Mouse (Mus musculus): ENCODE results near the gene Abcb1b. TPM values are rescaled to one million over a fixed set of nuclear protein-coding genes. Genes with fewer than 3 reads are reported as not detected.

Abcb1b gene
- total and polyA plus RNA-seq, 2 experiments from 2014 or later: 0.44 to 1.2 TPM

DNA sequence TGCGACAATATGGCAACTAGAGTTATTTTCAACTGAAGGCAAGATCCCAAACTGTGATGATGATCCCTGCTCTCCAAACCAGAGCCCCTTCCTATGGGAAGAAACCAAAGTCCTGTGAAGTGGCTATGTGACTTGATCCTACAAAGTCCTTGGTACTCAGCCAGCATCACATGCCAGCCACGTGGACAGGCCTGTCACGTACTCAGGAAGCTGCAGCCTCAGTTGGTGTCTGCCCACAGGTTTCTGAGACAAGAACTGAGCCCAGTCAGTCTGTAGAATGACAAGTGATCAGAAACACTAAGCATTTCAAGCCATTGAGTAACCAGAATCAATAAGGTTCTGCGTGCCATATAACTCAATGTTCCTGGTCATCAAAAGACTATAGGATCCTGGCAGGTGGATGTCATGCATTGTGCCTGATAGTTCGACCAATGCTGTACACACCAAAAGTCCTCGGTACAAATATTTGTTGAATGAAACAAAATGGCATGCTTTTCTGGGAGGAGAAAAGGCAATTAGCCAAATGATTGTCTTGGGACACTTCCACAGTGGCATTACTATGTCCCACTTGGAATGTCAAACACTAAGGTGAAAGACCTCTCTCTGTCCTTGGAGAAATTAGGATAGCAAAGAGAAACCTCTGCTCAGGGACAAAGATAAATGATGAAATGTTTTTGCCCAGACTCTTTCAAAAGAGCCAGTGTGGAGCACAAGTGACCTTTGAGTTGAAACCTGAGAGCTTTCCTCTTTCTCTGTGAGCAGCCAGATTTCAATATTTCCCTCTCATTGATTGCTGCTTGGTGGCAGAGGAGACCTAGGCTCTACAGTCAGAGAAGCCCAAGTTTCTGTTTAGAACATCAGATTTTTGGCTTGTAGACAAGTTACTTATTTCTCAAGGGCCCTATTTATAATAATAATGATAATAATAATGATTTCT is 75.3 kb downstream of the Abcb1b start:
- no peaks in the 10 kb centered on the region for H3K27me3 ChIP-seq (ENCODE audit: insufficient read depth, low read length)
- H3K4me3 ChIP-seq (ENCODE audit: low read depth, low read length): no peak overlapping the region
- no peaks in the 10 kb centered on the region for H3K4me1 ChIP-seq (ENCODE audit: insufficient read depth, low read length)
- no peaks in the 10 kb centered on the region for H3K9me3 ChIP-seq (ENCODE audit: low read length)
- no peak for ATAC-seq (ENCODE audit: low FRiP score)
- WGBS: 90% methylated on average over 6 of the region's 6 CpGs
- H3K9ac ChIP-seq (replicated peaks; ENCODE audit: low read length, poor library complexity, severe bottlenecking): no peak overlapping the region
- H3K4me2 ChIP-seq (ENCODE audit: low read depth, low read length, poor library complexity, severe bottlenecking): no peak overlapping the region
- DNase-seq (ENCODE audit: low spot score): no peak
- H3K36me3 ChIP-seq (ENCODE audit: insufficient read depth, low read length): no peaks in the 10 kb centered on the region
- no peak for TF ChIP-seq CTCF (IDR thresholded peaks at IDR 0.05)
- H3K27ac ChIP-seq (ENCODE audit: low read depth, low read length): no peak overlapping the region

- Histone ChIP-seq H3K27me3 (ENCODE audit: insufficient read depth, low read length) (no peaks in the 10 kb centered on the region), H3K9ac (replicated peaks; ENCODE audit: low read length, poor library complexity, severe bottlenecking) (no peak overlapping the region), H3K36me3 (ENCODE audit: insufficient read depth, low read length) (no peaks in the 10 kb centered on the region), H3K27ac (ENCODE audit: low read depth, low read length) (no peak overlapping the region), H3K4me3 (ENCODE audit: low read depth, low read length) (no peak overlapping the region), H3K4me1 (ENCODE audit: insufficient read depth, low read length) (no peaks in the 10 kb centered on the region), H3K4me2 (ENCODE audit: low read depth, low read length, poor library complexity, severe bottlenecking) (no peak overlapping the region), H3K9me3 (ENCODE audit: low read length) (no peaks in the 10 kb centered on the region)
- 86% methylated on average over 2 of the region's 2 CpGs for WGBS
- TF ChIP-seq CTCF (IDR thresholded peaks at IDR 0.05): no peak
- no peak for ATAC-seq (ENCODE audit: low FRiP score)
- no peak for DNase-seq (ENCODE audit: low spot score)
These were observed 79.1 kb downstream of the Abcb1b start for GRCm38 (mm10) chr5:8877086-8877485.

DNA sequence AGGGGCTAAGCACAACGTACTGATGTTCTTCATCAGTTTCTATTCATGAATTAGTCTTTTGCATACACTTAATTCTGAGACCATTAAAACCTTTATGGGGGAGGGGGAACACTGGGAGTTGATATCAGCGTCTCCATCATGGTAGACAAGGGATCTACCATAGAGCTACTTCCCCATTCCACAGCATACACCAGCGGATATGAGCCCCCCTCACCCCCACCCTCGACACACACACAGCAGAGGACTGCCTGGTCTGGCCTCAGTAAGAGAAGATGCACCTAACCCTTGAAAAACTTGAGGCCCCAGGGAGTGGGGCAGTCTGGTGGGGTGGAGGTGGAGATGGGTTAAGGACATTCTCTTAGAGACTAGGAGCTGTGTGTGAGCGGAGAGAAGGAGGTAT is 79.9 kb downstream of the Abcb1b start:
- Histone ChIP-seq H3K27me3 (ENCODE audit: insufficient read depth, low read length) (no peaks in the 10 kb centered on the region), H3K9ac (replicated peaks; ENCODE audit: low read length, poor library complexity, severe bottlenecking) (no peak overlapping the region), H3K27ac (ENCODE audit: low read depth, low read length) (no peak overlapping the region), H3K4me1 (ENCODE audit: insufficient read depth, low read length) (no peaks in the 10 kb centered on the region), H3K36me3 (ENCODE audit: insufficient read depth, low read length) (no peaks in the 10 kb centered on the region), H3K4me2 (ENCODE audit: low read depth, low read length, poor library complexity, severe bottlenecking) (no peak overlapping the region), H3K4me3 (ENCODE audit: low read depth, low read length) (no peak overlapping the region), H3K9me3 (ENCODE audit: low read length) (no peaks in the 10 kb centered on the region)
- no peak for ATAC-seq (ENCODE audit: low FRiP score)
- no peak for TF ChIP-seq CTCF (IDR thresholded peaks at IDR 0.05)
- 79% methylated on average over 5 of the region's 5 CpGs for WGBS
- DNase-seq (ENCODE audit: low spot score): no peak

- Histone ChIP-seq H3K4me2 (ENCODE audit: low read depth, low read length, poor library complexity, severe bottlenecking) (no peak overlapping the region), H3K4me3 (ENCODE audit: low read depth, low read length) (no peak overlapping the region), H3K9ac (replicated peaks; ENCODE audit: low read length, poor library complexity, severe bottlenecking) (no peak overlapping the region), H3K27me3 (ENCODE audit: insufficient read depth, low read length) (no peaks in the 10 kb centered on the region), H3K27ac (ENCODE audit: low read depth, low read length) (no peak overlapping the region), H3K36me3 (ENCODE audit: insufficient read depth, low read length) (no peaks in the 10 kb centered on the region), H3K9me3 (ENCODE audit: low read length) (no peaks in the 10 kb centered on the region), H3K4me1 (ENCODE audit: insufficient read depth, low read length) (no peaks in the 10 kb centered on the region)
- DNase-seq (ENCODE audit: low spot score) (no peak), ATAC-seq (ENCODE audit: low FRiP score) (no peak)
- 81% methylated on average over 2 of the region's 2 CpGs for WGBS
- TF ChIP-seq CTCF (IDR thresholded peaks at IDR 0.05): no peak
These were observed 87.9 kb downstream of the Abcb1b start for GRCm38 (mm10) chr5:8885837-8886236.

GRCm38 (mm10) chr5:8893300-8894103 is 95.6 kb downstream of the Abcb1b start, which contains the start of gene Abcb4:
Gene Abcb4 (plus strand): TSS chr5:8893717.
- under 1% methylated on average over 54 of the region's 65 CpGs for whole genome bisulfite sequencing
- TF ChIP-seq CTCF (IDR thresholded peaks at IDR 0.05): peak; percentile 54
- peak within 1 kb of the TSS; percentile 51; the same call in 1 of the 2 replicates for H3K9ac ChIP-seq (replicated peaks; ENCODE audit: low read length, poor library complexity, severe bottlenecking)
- no peaks in the 10 kb centered on the region for H3K9me3 ChIP-seq (ENCODE audit: low read length)
- H3K27ac ChIP-seq (ENCODE audit: low read depth, low read length): no peak within 1 kb of the TSS
- peak within 1 kb of the TSS; percentile 96 for H3K4me2 ChIP-seq (ENCODE audit: low read depth, low read length, poor library complexity, severe bottlenecking)
- peak within 1 kb of the TSS; percentile 52 for H3K4me3 ChIP-seq (ENCODE audit: low read depth, low read length)
- H3K36me3 ChIP-seq (ENCODE audit: insufficient read depth, low read length): no peaks in the 10 kb centered on the region
- DNase-seq (ENCODE audit: low spot score): peak; percentile 50
- peak; percentile 90 for ATAC-seq (ENCODE audit: low FRiP score)
- no peaks in the 10 kb centered on the region for H3K4me1 ChIP-seq (ENCODE audit: insufficient read depth, low read length)
- H3K27me3 ChIP-seq (ENCODE audit: insufficient read depth, low read length): no peaks in the 10 kb centered on the region

Measured in midbrain, postnatal 0 days (tissue).